Mouse (Mus musculus) liver, embryonic 11.5 days (tissue): ENCODE data around the gene Msl1. TPM values are rescaled to one million over a fixed set of nuclear protein-coding genes. Genes with fewer than 3 reads are reported as not detected.
"Not testable (repeated sequence)": the region's sequence is repeated elsewhere in the genome, so short reads cannot be mapped to it uniquely, and the experiment has no call there.

Experiments
- ATAC-seq: fragments of 200-750 bp; cut with Nextera tagmentation; replicated peaks from 2 replicates; pipeline ENCODE4 v1.8.0; 2017; ENCODE audit warnings: moderate number of reproducible peaks, mild to moderate bottlenecking, moderate TSS enrichment, moderate library complexity; ENCODE audit not compliant: low FRiP score
- DNase-seq: peaks from one replicate; pipeline ENCODE4 v3.0.0-alpha.2; 2017; ENCODE audit warnings: low spot score
- H3K27ac ChIP-seq: fragments of 300-500 bp; sonication (generic); 2 replicates; pipeline ENCODE4 v1.5.1; 2014; ENCODE audit warnings: mild to moderate bottlenecking, low read depth, low read length, control low read depth
- H3K27me3 ChIP-seq: fragments of 300-500 bp; sonication (generic); replicated peaks from 2 replicates; pipeline ENCODE4 v1.6.1; 2014; ENCODE audit warnings: low read length, mixed read lengths; ENCODE audit not compliant: control insufficient read depth, insufficient read depth
- H3K36me3 ChIP-seq: fragments of 300-500 bp; sonication (generic); 2 replicates; pipeline ENCODE4 v1.6.1; 2014; ENCODE audit warnings: mild to moderate bottlenecking, low read length, moderate library complexity, mixed read lengths; ENCODE audit not compliant: control insufficient read depth, insufficient read depth
- H3K4me1 ChIP-seq: fragments of 300-500 bp; sonication (generic); replicated peaks from 2 replicates; pipeline ENCODE4 v1.6.1; 2014; ENCODE audit warnings: low read length, mixed read lengths; ENCODE audit not compliant: control insufficient read depth, insufficient read depth
- H3K4me2 ChIP-seq: fragments of 300-500 bp; sonication (generic); 2 replicates; pipeline ENCODE4 v1.6.1; 2014; ENCODE audit warnings: mild to moderate bottlenecking, control low read depth, moderate library complexity
- H3K4me3 ChIP-seq: fragments of 300-500 bp; sonication (generic); 2 replicates; pipeline ENCODE4 v1.5.1; 2014; ENCODE audit warnings: low read depth, low read length, control low read depth
- H3K9ac ChIP-seq: fragments of 300-500 bp; sonication (generic); 2 replicates; pipeline ENCODE4 v1.6.1; 2014; ENCODE audit warnings: low read depth, low read length, control low read depth
- H3K9me3 ChIP-seq: fragments of 300-500 bp; sonication (generic); 2 replicates; pipeline ENCODE4 v1.6.1; 2016; ENCODE audit warnings: low read length, inconsistent platforms, mixed read lengths; ENCODE audit not compliant: control insufficient read depth
- WGBS: fragments of 180-500 bp; shearing (Covaris S2); extraction: QIAGEN DNeasy Blood & Tissue Kit; methylation state at CpG from one replicate; pipeline ENCODE4 v1.1.7; 2014; 5-methylcytosine and 5-hydroxymethylcytosine counted together
- polyA plus RNA-seq: library from polyadenylated mRNA; unstranded; fragments of >200 nt; fragmentation: Nextera tagmentation; extraction: Ambion mirVana; gene quantifications from 2 replicates; pipeline ENCODE4 v1.2.1, GENCODE M21; 2014

The Msl1 gene
- polyA plus RNA-seq, 1 experiment from 2014 or later = 17.7 TPM

- H3K4me1 ChIP-seq = peaks cover 12% of the 10 kb centered on the region; the same call in 1 of the 2 replicates
- peak overlapping the region; percentile 83 for H3K4me2 ChIP-seq
- no peak for ATAC-seq
- H3K27me3 ChIP-seq = no peaks in the 10 kb centered on the region
- WGBS = 60% methylated on average over 7 of the region's 7 CpGs
- no peak for DNase-seq
- H3K9me3 ChIP-seq = no peaks in the 10 kb centered on the region
- peak overlapping the region; percentile 87; the same call in 1 of the 2 replicates for H3K27ac ChIP-seq
- peak overlapping the region; percentile 75 for H3K4me3 ChIP-seq
- H3K9ac ChIP-seq = peak overlapping the region; percentile 88
- H3K36me3 ChIP-seq = peaks cover 27% of the 10 kb centered on the region
Measured at GRCm38 (mm10) chr11:98810686-98811085, 15.4 kb downstream of the Msl1 start.

DNA sequence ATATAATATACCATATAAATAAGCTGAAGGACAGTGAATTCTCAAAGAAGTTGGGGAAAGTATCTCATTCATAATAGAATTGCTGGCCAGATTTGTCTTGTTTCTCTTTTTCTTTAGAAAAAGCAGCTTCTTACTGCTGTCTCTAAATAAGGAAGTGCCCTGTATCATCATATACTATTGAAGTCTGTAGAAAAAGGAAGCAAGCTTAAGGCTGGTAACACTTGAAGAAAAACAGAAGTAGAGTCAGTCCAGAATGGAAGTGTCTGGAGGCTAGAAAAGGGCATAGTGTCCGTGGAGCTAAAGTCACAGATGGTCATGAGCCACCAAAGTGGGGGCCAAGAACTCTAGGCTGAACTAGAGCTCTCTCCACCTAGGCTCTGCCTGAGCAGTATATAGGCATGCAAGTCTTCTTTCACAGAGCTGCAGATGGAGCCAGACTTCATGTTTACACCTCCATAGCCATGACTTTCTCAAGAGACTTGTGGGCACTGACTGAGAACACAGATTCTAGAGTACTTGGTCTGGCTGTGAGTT is 21.5 kb downstream of the Msl1 start:
- no peak for DNase-seq
- Histone ChIP-seq H3K4me1 (no peaks in the 10 kb centered on the region; the same call in 1 of the 2 replicates), H3K27ac (no peak overlapping the region), H3K9me3 (no peaks in the 10 kb centered on the region), H3K4me3 (no peak overlapping the region), H3K4me2 (no peak overlapping the region; the same call in 1 of the 2 replicates), H3K9ac (no peak overlapping the region), H3K27me3 (no peaks in the 10 kb centered on the region), H3K36me3 (peaks cover 58% of the 10 kb centered on the region)
- 56% methylated on average over 1 of the region's 1 CpGs for WGBS
- no peak for ATAC-seq

- ATAC-seq = peak; percentile 51; the same call in 1 of the 2 replicates
- H3K4me2 ChIP-seq = no peak overlapping the region
- H3K9ac ChIP-seq = no peak overlapping the region
- 60% methylated on average over 5 of the region's 5 CpGs for WGBS
- no peak for DNase-seq
- no peaks in the 10 kb centered on the region; the same call in 1 of the 2 replicates for H3K4me1 ChIP-seq
- H3K27ac ChIP-seq = no peak overlapping the region
- peaks cover 67% of the 10 kb centered on the region for H3K36me3 ChIP-seq
- H3K4me3 ChIP-seq = no peak overlapping the region
- H3K9me3 ChIP-seq = no peaks in the 10 kb centered on the region
- no peaks in the 10 kb centered on the region for H3K27me3 ChIP-seq
Measured at GRCm38 (mm10) chr11:98820968-98821367, 25.7 kb downstream of the Msl1 start.

- not testable (repeated sequence) for H3K27me3 ChIP-seq, H3K27ac ChIP-seq, H3K4me1 ChIP-seq, H3K9me3 ChIP-seq, DNase-seq, H3K9ac ChIP-seq, ATAC-seq, H3K4me3 ChIP-seq, H3K4me2 ChIP-seq
- H3K36me3 ChIP-seq = peaks cover 63% of the 10 kb centered on the region
- 82% methylated on average over 2 of the region's 2 CpGs for WGBS
Measured at GRCm38 (mm10) chr11:98826071-98826470, 30.8 kb downstream of the Msl1 start.

DNA sequence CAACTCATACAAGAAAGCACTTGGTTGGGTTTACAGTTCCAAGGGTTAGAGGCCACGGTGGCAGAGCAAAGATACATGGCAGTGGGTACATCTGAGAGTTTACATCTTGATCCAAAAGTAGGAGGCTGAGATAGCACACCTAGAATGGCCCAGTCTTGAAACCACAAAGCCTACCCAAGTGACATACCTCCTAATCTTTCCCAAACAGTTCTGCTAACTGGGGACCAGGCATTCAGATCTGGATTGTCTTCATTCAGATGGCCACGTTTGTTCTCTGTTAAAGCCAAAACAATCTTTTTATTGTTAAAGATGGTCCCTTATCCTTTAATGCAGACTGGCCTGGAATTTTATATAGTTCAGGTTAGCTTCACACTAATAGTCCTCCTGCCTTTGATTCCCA is 32.6 kb downstream of the Msl1 start:
- Histone ChIP-seq H3K9me3 (no peaks in the 10 kb centered on the region), H3K9ac (no peak overlapping the region), H3K4me3 (no peak overlapping the region), H3K36me3 (peaks cover 60% of the 10 kb centered on the region), H3K4me2 (no peak overlapping the region), H3K27ac (no peak overlapping the region), H3K27me3 (no peaks in the 10 kb centered on the region), H3K4me1 (no peaks in the 10 kb centered on the region)
- DNase-seq (no peak), ATAC-seq (peak; percentile 69)
- 61% methylated on average over 2 of the region's 2 CpGs for WGBS

GRCm38 (mm10) chr11:98829091-98829775 is 33.9 kb downstream of the Msl1 start:
- Histone ChIP-seq H3K36me3 (peaks cover 51% of the 10 kb centered on the region), H3K27me3 (no peaks in the 10 kb centered on the region), H3K27ac (no peak overlapping the region), H3K9ac (no peak overlapping the region), H3K4me1 (no peaks in the 10 kb centered on the region), H3K4me2 (no peak overlapping the region), H3K4me3 (no peak overlapping the region), H3K9me3 (no peaks in the 10 kb centered on the region)
- 75% methylated on average over 12 of the region's 12 CpGs for WGBS
- ATAC-seq (no peak), DNase-seq (no peak)

DNA sequence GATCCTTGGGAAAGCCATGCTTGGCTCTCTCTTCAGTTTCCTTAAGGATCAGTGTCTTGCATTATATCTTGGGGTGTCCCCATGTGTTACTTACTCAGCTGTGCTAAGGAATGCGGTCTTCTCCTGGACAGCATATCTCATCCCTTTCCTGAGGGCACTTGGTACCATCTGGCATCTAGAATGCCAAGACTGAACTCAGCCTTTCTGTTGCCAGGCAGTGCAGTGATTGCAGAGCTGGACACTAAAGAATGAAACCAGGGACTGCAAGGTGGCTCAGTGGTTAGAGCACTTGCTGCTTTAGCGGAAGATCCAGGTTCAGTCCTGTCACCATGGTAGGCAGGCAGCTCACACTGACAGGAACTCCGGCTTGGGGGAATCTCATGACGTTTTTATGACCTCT is 34.6 kb downstream of the Msl1 start:
- H3K4me3 ChIP-seq = no peak overlapping the region
- ATAC-seq = no peak
- H3K9ac ChIP-seq = no peak overlapping the region
- no peaks in the 10 kb centered on the region for H3K27me3 ChIP-seq
- H3K4me1 ChIP-seq = no peaks in the 10 kb centered on the region
- no peak overlapping the region for H3K27ac ChIP-seq
- peaks cover 47% of the 10 kb centered on the region for H3K36me3 ChIP-seq
- no peaks in the 10 kb centered on the region for H3K9me3 ChIP-seq
- H3K4me2 ChIP-seq = no peak overlapping the region
- DNase-seq = no peak
- WGBS = 83% methylated on average over 4 of the region's 4 CpGs

- H3K9ac ChIP-seq = no peak overlapping the region
- no peak overlapping the region for H3K4me3 ChIP-seq
- peaks cover 19% of the 10 kb centered on the region for H3K4me1 ChIP-seq
- no peak overlapping the region for H3K27ac ChIP-seq
- DNase-seq (no peak), ATAC-seq (no peak)
- peaks cover 30% of the 10 kb centered on the region for H3K27me3 ChIP-seq
- WGBS = 59% methylated on average over 5 of the region's 5 CpGs
- no peaks in the 10 kb centered on the region for H3K9me3 ChIP-seq
- H3K36me3 ChIP-seq = peaks cover 13% of the 10 kb centered on the region
- no peak overlapping the region for H3K4me2 ChIP-seq
Measured at GRCm38 (mm10) chr11:98835296-98835695, 40.0 kb downstream of the Msl1 start.

DNA sequence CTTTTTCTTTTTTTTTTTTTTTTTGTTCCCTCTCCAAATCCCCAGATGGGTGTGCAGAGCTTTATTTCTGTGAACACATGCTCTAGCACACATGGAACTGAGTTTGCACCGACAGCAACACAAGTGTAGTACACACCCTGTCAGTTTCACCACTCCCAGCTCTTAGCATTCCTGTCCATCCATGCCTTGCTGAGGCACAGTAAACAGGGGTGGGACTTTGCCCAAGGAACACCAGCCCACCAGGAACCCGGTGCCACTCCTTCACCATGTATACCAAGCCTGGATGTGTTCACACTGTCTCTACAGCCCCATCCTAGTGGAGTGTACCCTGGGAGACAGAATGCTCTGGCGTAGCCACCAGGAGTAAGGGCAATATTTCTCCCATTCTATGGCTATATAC is 40.4 kb downstream of the Msl1 start:
- DNase-seq = no peak
- peaks cover 13% of the 10 kb centered on the region; the same call in 1 of the 2 replicates for H3K36me3 ChIP-seq
- no peak overlapping the region; the same call in 1 of the 2 replicates for H3K4me2 ChIP-seq
- H3K9me3 ChIP-seq = no peaks in the 10 kb centered on the region
- no peak for ATAC-seq
- peaks cover 19% of the 10 kb centered on the region for H3K4me1 ChIP-seq
- no peak overlapping the region for H3K4me3 ChIP-seq
- H3K27ac ChIP-seq = no peak overlapping the region
- no peak overlapping the region for H3K9ac ChIP-seq
- H3K27me3 ChIP-seq = peaks cover 30% of the 10 kb centered on the region
- WGBS = 64% methylated on average over 3 of the region's 3 CpGs
